Mouse (Mus musculus) C2C12 (cell line): ENCODE results near the gene Eif4a1.

Source experiments
- CEBPB ChIP-seq: IDR thresholded peaks from one replicate; pipeline ENCODE4 v1.6.1; 2011; ENCODE audit warnings: low read depth, mild to moderate bottlenecking, control low read depth, moderate library complexity
- CTCF ChIP-seq: IDR thresholded peaks from one replicate; pipeline ENCODE4 v1.5.1; 2011; ENCODE audit not compliant: control insufficient read depth, insufficient read depth, insufficient read length
- FOSL1 ChIP-seq: IDR thresholded peaks from one replicate; pipeline ENCODE4 v1.8.0; 2011; ENCODE audit warnings: mild to moderate bottlenecking, low read length; ENCODE audit not compliant: poor library complexity, insufficient read depth, severe bottlenecking
- MAX ChIP-seq: IDR thresholded peaks from one replicate; pipeline ENCODE4 v1.6.1; 2011; ENCODE audit warnings: mild to moderate bottlenecking, control low read depth
- MYOD1 ChIP-seq: IDR thresholded peaks from one replicate; pipeline ENCODE4 v1.6.1; 2011; ENCODE audit warnings: low read depth; ENCODE audit not compliant: control insufficient read depth, insufficient read length
- MYOG ChIP-seq: IDR thresholded peaks from one replicate; pipeline ENCODE4 v1.6.1; 2011; ENCODE audit not compliant: control insufficient read depth, insufficient read length; ENCODE audit errors: extremely low read depth
- USF1 ChIP-seq: IDR thresholded peaks from one replicate; pipeline ENCODE4 v1.6.1; 2011; ENCODE audit warnings: low read depth, mild to moderate bottlenecking, control low read depth, moderate library complexity

DNA sequence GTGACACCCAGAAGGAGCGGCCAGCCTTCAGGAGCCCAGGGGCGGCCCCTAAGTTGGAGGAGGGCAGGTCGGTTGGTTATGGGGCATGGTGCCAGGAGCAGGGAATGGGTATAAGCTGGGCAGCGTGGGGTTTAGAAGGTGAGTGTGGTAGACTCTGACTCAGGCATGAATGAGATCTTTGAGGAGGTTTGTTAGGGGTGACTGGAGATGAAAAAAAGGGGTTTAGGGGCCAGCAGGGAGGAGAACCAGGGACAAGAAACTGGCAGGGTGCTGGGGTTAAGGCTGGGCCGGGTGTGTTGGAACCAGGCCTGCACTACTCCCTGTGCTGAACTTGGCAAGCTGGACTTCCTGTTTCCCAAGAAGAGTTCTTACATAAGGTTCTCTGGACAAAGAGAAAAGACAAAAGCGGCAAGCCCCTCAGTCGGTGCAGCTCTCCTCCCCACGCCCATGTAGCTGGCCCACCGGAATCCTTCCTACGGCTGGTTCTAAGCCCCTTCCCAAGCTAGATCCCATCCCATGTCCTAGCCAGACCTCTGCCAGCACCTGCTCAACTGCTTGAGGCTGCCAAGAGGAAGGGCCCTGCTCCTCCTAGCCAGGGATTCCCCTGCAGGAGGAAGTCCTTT lies 13.4 kb upstream of the Eif4a1 start, which contains the start of gene Tnfsf13:
- TF ChIP-seq CTCF (no peak), MYOG (no peak), MAX (no peak), CEBPB (no peak), FOSL1 (no peak), USF1 (no peak), MYOD1 (no peak)
